ENCODE assay signal across 20 mouse cellular contexts in genomic region chr5:90988149-90988548, GRCm38 (mm10). TPM values are rescaled to one million over a fixed set of nuclear protein-coding genes. Genes with fewer than 3 reads are reported as not detected.
"Had no signal": no experiment of that assay in that cellular context is flagged by ENCODE, and none has a peak within 500 bp of the region (broad histone marks: within the 10 kb centered on the region; RNA-seq: fewer than 3 reads in every experiment).

No protein-coding gene starts in this region.

- H3K4me2 ChIP-seq: lung, embryonic 15.5 days; midbrain, embryonic 11.5 days; midbrain, embryonic 13.5 days; midbrain, embryonic 15.5 days; neural tube, embryonic 12.5 days; stomach, embryonic 15.5 days had no signal

- H3K27me3 ChIP-seq: lung, embryonic 15.5 days; megakaryocyte, embryonic 14.5 days; midbrain, embryonic 13.5 days; midbrain, embryonic 15.5 days; neural tube, embryonic 12.5 days; stomach, embryonic 15.5 days had no signal

- H3K9me3 ChIP-seq: lung, embryonic 15.5 days; midbrain, embryonic 13.5 days; midbrain, embryonic 15.5 days; neural tube, embryonic 12.5 days; stomach, embryonic 15.5 days had no signal

- H3K36me3 ChIP-seq: lung, embryonic 15.5 days; midbrain, embryonic 15.5 days; stomach, embryonic 15.5 days had no signal

- H3K9ac ChIP-seq: lung, embryonic 15.5 days; midbrain, embryonic 13.5 days; midbrain, embryonic 15.5 days; neural tube, embryonic 12.5 days; stomach, embryonic 15.5 days had no signal

- ATAC-seq: midbrain, embryonic 15.5 days had no signal

- H3K4me1 ChIP-seq: lung, embryonic 15.5 days; megakaryocyte, embryonic 14.5 days; midbrain, embryonic 13.5 days; midbrain, embryonic 15.5 days; neural tube, embryonic 12.5 days; stomach, embryonic 15.5 days had no signal

- H3K4me3 ChIP-seq: lung, embryonic 15.5 days; midbrain, embryonic 13.5 days; midbrain, embryonic 15.5 days; neural tube, embryonic 12.5 days; stomach, embryonic 15.5 days had no signal

- DNase-seq: lung, adult 2 months; lung, postnatal 14 days; right cerebral cortex, postnatal 14 days; thymus, adult 2 months; thymus, postnatal 25 days; thymus, postnatal 4 days had no signal

- H3K27ac ChIP-seq: lung, embryonic 15.5 days; macrophage; midbrain, embryonic 13.5 days; midbrain, embryonic 15.5 days; neural tube, embryonic 12.5 days; stomach, embryonic 15.5 days; stomach, postnatal 0 days had no signal

RNA-seq across cellular contexts. Expression of gene Epgn, which starts 39.1 kb away (rescaled TPM):
- total RNA-seq: monocyte, adult 5-6 weeks; neutrophil, adult 5-6 weeks had no signal
- polyA plus RNA-seq: lung, adult 2 months; lung, postnatal 0 days; macrophage; midbrain, embryonic 15.5 days; midbrain, postnatal 0 days; spleen, adult 2 months had no signal
